Mouse (Mus musculus) MEL (cell line): ENCODE data around the gene Oxct1. TPM values are rescaled to one million over a fixed set of nuclear protein-coding genes. Genes with fewer than 3 reads are reported as not detected.

Experiments used
- DNase-seq: peaks from one replicate; pipeline ENCODE4 v3.0.0; 2011; ENCODE audit warnings: low read depth, low spot score
- H3K27ac ChIP-seq: 2 replicates; pipeline ENCODE4 v1.5.1; 2012; ENCODE audit warnings: low read depth, mild to moderate bottlenecking, control low read depth, low read length, moderate library complexity; ENCODE audit not compliant: control insufficient read depth
- H3K27me3 ChIP-seq, 2 experiments: fragments of 150-350 bp in 1 of 2; sonication (generic) in 1 of 2; 2 replicates each; pipeline ENCODE4 v1.6.1; 2012; ENCODE audit warnings: low read length in 2 of 2, mild to moderate bottlenecking in 2 of 2, improper control_type of control experiment in 1 of 2, moderate library complexity in 1 of 2; ENCODE audit not compliant: insufficient read depth in 2 of 2, control insufficient read depth in 1 of 2
- H3K36me3 ChIP-seq, 2 experiments: 2 replicates each; pipeline ENCODE4 v1.6.1; 2012 to 2014; ENCODE audit warnings: low read length in 2 of 2, improper control_type of control experiment in 1 of 2, inconsistent platforms in 1 of 2, mild to moderate bottlenecking in 1 of 2; ENCODE audit not compliant: insufficient read depth in 2 of 2, control insufficient read depth in 1 of 2
- H3K4me1 ChIP-seq, 2 experiments: fragments of 150-350 bp in 1 of 2; sonication (generic) in 1 of 2; 2 replicates each; pipeline ENCODE4 v1.6.1; 2012; ENCODE audit warnings: low read length in 2 of 2, improper control_type of control experiment in 1 of 2, mild to moderate bottlenecking in 1 of 2; ENCODE audit not compliant: insufficient read depth in 2 of 2, control insufficient read depth in 1 of 2
- H3K4me3 ChIP-seq, 2 experiments: fragments of 150-350 bp in 1 of 2; sonication (generic) in 1 of 2; 2 replicates each; pipeline ENCODE4 v1.5.1; 2012; ENCODE audit warnings: low read depth in 2 of 2, low read length in 2 of 2, mild to moderate bottlenecking in 2 of 2, moderate library complexity in 2 of 2, control low read depth in 1 of 2, improper control_type of control experiment in 1 of 2; ENCODE audit not compliant: control insufficient read depth in 1 of 2, insufficient read depth in 1 of 2
- H3K79me2 ChIP-seq: 2 replicates; pipeline ENCODE4 v1.6.1; 2012; ENCODE audit warnings: mild to moderate bottlenecking, low read length, moderate library complexity; ENCODE audit not compliant: control insufficient read depth, poor library complexity, insufficient read depth
- H3K9ac ChIP-seq: 2 replicates; pipeline ENCODE4 v1.6.1; 2012; ENCODE audit warnings: low read depth, mild to moderate bottlenecking, control low read depth, low read length, moderate library complexity; ENCODE audit not compliant: control insufficient read depth, poor library complexity, severe bottlenecking
- H3K9me3 ChIP-seq: fragments of 150-350 bp; sonication (generic); replicated peaks from 2 replicates; pipeline ENCODE4 v1.6.1; 2012; ENCODE audit warnings: mild to moderate bottlenecking, low read length, improper control_type of control experiment, moderate library complexity; ENCODE audit not compliant: insufficient read depth
- BHLHE40 ChIP-seq: IDR thresholded peaks from 2 replicates; pipeline ENCODE4 v1.6.1; 2012; ENCODE audit warnings: low read depth, mild to moderate bottlenecking, inconsistent platforms, low read length, improper control_type of control experiment, borderline replicate concordance
- CHD1 ChIP-seq: IDR thresholded peaks from 2 replicates; pipeline ENCODE4 v1.6.1; 2012; ENCODE audit warnings: low read depth, mild to moderate bottlenecking, inconsistent platforms, low read length, improper control_type of control experiment
- ELF1 ChIP-seq: IDR thresholded peaks from 2 replicates; pipeline ENCODE4 v1.6.1; 2014; ENCODE audit warnings: low read depth, mild to moderate bottlenecking, inconsistent platforms, low read length, improper control_type of control experiment, moderate library complexity
- ETS1 ChIP-seq: IDR thresholded peaks from 2 replicates; pipeline ENCODE4 v1.6.1; 2012; ENCODE audit warnings: low read depth, mild to moderate bottlenecking, inconsistent platforms, low read length, improper control_type of control experiment, moderate library complexity
- GABPA ChIP-seq: IDR thresholded peaks from 2 replicates; pipeline ENCODE4 v1.6.1; 2012; ENCODE audit warnings: low read depth, mild to moderate bottlenecking, inconsistent platforms, low read length, improper control_type of control experiment, moderate library complexity
- MAFK ChIP-seq: IDR thresholded peaks from 2 replicates; pipeline ENCODE4 v1.6.1; 2011; ENCODE audit warnings: low read depth, mild to moderate bottlenecking, low read length, improper control_type of control experiment, borderline replicate concordance
- MYC ChIP-seq: IDR thresholded peaks from 2 replicates; pipeline ENCODE4 v1.6.1; 2011; ENCODE audit warnings: low read depth, mild to moderate bottlenecking, low read length, improper control_type of control experiment, moderate library complexity
- POLR2A ChIP-seq, 2 experiments: IDR thresholded peaks; 2 replicates each; pipeline ENCODE4 v1.6.1; 2011 to 2012; ENCODE audit warnings: low read length in 2 of 2, mild to moderate bottlenecking in 2 of 2, control low read depth in 1 of 2, improper control_type of control experiment in 1 of 2, low read depth in 1 of 2, moderate library complexity in 1 of 2; ENCODE audit not compliant: control insufficient read depth in 1 of 2, insufficient read depth in 1 of 2, poor library complexity in 1 of 2
- ZMIZ1 ChIP-seq: IDR thresholded peaks from 2 replicates; pipeline ENCODE4 v1.6.1; 2012; ENCODE audit warnings: low read depth, mild to moderate bottlenecking, inconsistent platforms, low read length, improper control_type of control experiment, moderate library complexity
- ZNF384 ChIP-seq: IDR thresholded peaks from 2 replicates; pipeline ENCODE4 v1.6.1; 2012; ENCODE audit warnings: low read depth, mild to moderate bottlenecking, inconsistent platforms, low read length, improper control_type of control experiment
- polyA plus RNA-seq, 2 experiments: library from polyadenylated mRNA; stranded (reverse) in 1 of 2; unstranded in 1 of 2; fragments of >175 nt in 1 of 2; fragments of >200 nt in 1 of 2; gene quantifications; 2 replicates each; pipeline versions ENCODE4 v1.2.1 to v1.2.4; 2012; ENCODE audit warnings: low replicate concordance in 2 of 2, low read depth in 1 of 2; ENCODE audit not compliant: insufficient read length in 2 of 2, insufficient read depth in 1 of 2, missing spikeins in 1 of 2
- total RNA-seq: library from RNA; depleted of rRNA; stranded (reverse); fragments of 300-350 nt; gene quantifications from 2 replicates; pipeline ENCODE4 v1.2.3, GENCODE M21; 2012

Oxct1 gene
- total and polyA plus RNA-seq, 3 experiments: 112 to 168 TPM; not detected in 1

GRCm38 (mm10) chr15:3995448-3996266 is 30.5 kb upstream of the Oxct1 start, which contains the start of gene AW549877 (continued):
- TF ChIP-seq MAFK (no peak), ELF1 (no peak; the same call in 1 of the 2 replicates), BHLHE40 (peak; percentile 88), ETS1 (peak; percentile 96)

DNA sequence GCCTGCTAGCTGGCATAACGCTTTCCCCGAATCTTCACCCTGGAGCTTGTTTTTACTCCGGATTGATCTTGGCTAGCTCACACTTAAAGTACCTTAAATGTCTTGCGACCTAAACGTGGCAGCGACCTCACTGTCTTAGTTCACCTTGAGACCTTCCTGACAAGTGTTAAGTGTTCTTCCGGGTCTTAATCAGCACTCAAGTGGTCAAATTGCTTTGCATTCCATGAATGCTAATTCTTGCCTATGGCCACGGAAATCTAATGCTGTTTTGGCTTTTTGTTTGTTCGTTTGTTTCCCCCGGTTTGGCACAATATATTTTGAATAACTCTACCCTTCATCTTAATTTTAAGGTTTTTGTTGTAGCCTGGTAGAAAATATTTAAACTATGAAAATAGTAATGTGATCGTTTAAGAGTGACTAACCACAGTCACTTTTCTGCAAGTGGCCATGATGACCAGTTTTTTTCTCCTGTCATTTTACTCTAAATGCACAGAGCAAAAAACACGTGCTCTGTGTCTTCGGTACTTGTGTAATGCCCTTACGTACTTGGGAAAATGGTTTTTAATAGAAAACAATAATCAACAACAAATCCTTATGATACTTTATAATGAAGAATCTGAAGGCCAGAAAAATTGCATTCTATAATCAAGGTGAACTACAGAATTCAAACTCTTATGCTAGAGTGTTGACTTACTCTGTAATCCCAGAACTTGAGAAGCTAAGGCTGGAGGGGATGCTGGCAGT is 29.7 kb upstream of the Oxct1 start:
- Histone ChIP-seq H3K27me3 (no peaks in the 10 kb centered on the region), H3K27ac (peak overlapping the region; percentile 97), H3K36me3 (peaks cover 0 to 16% of the 10 kb centered on the region in 2 experiments; a peak in 2 of 4 replicates)
- no peak for TF ChIP-seq MYC
- 0 out of 2 replicates have a peak, but pooled peaks have one; percentile 45 for TF ChIP-seq CHD1
- TF ChIP-seq GABPA: no peak
- TF ChIP-seq ELF1: peak; percentile 60; the same call in 1 of the 2 replicates
- no peak for TF ChIP-seq ETS1
- peak; percentile 38; the same call in 1 of the 2 replicates for TF ChIP-seq ZMIZ1
- peak in 1 of 2 experiments; percentile 66; a peak in 1 of 4 replicates for TF ChIP-seq POLR2A (IDR thresholded peaks at IDR 0.05; ENCODE audit: control insufficient read depth in 1 of 2, insufficient read depth in 1 of 2, low read depth in 1 of 2, low read length in 2 of 2, poor library complexity in 1 of 2)
- TF ChIP-seq, all 39 proteins: peak for 4
- peak overlapping the region; percentile 69 to 79 for H3K4me3 ChIP-seq
- peaks cover 10% of the 10 kb centered on the region for H3K79me2 ChIP-seq
- H3K9me3 ChIP-seq: no peaks in the 10 kb centered on the region
- peaks cover 2 to 5% of the 10 kb centered on the region in 2 experiments; a peak in 2 of 4 replicates for H3K4me1 ChIP-seq
- DNase-seq: no peak
- peak overlapping the region; percentile 80 for H3K9ac ChIP-seq

GRCm38 (mm10) chr15:3999144-3999543 is 27.0 kb upstream of the Oxct1 start:
- Histone ChIP-seq H3K9me3 (no peaks in the 10 kb centered on the region), H3K27me3 (no peaks in the 10 kb centered on the region), H3K4me3 (no peak overlapping the region), H3K36me3 (peaks cover 0 to 10% of the 10 kb centered on the region in 2 experiments; a peak in 2 of 4 replicates), H3K79me2 (peaks cover 4% of the 10 kb centered on the region; the same call in 1 of the 2 replicates), H3K4me1 (peaks cover 2 to 3% of the 10 kb centered on the region in 2 experiments; a peak in 2 of 4 replicates), H3K27ac (no peak overlapping the region), H3K9ac (no peak overlapping the region)
- peak; percentile 37 for DNase-seq
- TF ChIP-seq ZNF384 (no peak), ELF1 (peak; percentile 13; the same call in 1 of the 2 replicates)
